Mouse (Mus musculus) megakaryocyte progenitor cell, adult 5-6 weeks (primary cell): ENCODE results near the gene Slc7a8. TPM values are rescaled to one million over a fixed set of nuclear protein-coding genes. Genes with fewer than 3 reads are reported as not detected.

Experiments used
- ATAC-seq: replicated peaks from 2 replicates; pipeline ENCODE4 v1.8.0; 2016; ENCODE audit warnings: mild to moderate bottlenecking, moderate TSS enrichment, inconsistent platforms; ENCODE audit not compliant: poor library complexity
- total RNA-seq, 2 experiments: library from RNA; stranded (forward) in 1 of 2; stranded (reverse) in 1 of 2; fragments of 157-497, 149-512 nt in 1 of 2; fragments of 200-1000 nt in 1 of 2; gene quantifications; 2 replicates each; pipeline versions ENCODE4 v1.2.3 to v1.2.4; 2015 to 2017

Gene Slc7a8
- total RNA-seq, 2 experiments from 2014 or later = 1.4 to 7.7 TPM

GRCm38 (mm10) chr14:54705844-54706243, 75.9 kb downstream of the Slc7a8 start:
- peak; percentile 82 for ATAC-seq

GRCm38 (mm10) chr14:54703207-54703606, 78.5 kb downstream of the Slc7a8 start:
- ATAC-seq = no peak

GRCm38 (mm10) chr14:54701298-54701697, 80.4 kb downstream of the Slc7a8 start:
- ATAC-seq = peak; percentile 59

GRCm38 (mm10) chr14:54699586-54699985, 82.2 kb downstream of the Slc7a8 start:
- no peak for ATAC-seq

- ATAC-seq = no peak
Measured at GRCm38 (mm10) chr14:54698733-54699132, 83.0 kb downstream of the Slc7a8 start, which contains the start of gene Gm29776. Gene Gm29776 (minus strand): TSS chr14:54698833.

GRCm38 (mm10) chr14:54696752-54697151, 85.0 kb downstream of the Slc7a8 start:
- ATAC-seq = no peak

- peak; percentile 32 for ATAC-seq
Measured at GRCm38 (mm10) chr14:54695042-54695441, 86.7 kb downstream of the Slc7a8 start.

GRCm38 (mm10) chr14:54687251-54687650, 94.5 kb downstream of the Slc7a8 start:
- no peak for ATAC-seq

GRCm38 (mm10) chr14:54686522-54687143, 95.1 kb downstream of the Slc7a8 start, which contains the start of gene Acin1:
Gene Acin1 (minus strand): TSS chr14:54686931.
- peak; percentile 81 for ATAC-seq

- ATAC-seq = peak; percentile 61
Measured at GRCm38 (mm10) chr14:54686063-54686521, 95.7 kb downstream of the Slc7a8 start, which contains the start of gene 1700123O20Rik. Gene 1700123O20Rik (plus strand): TSS chr14:54686216.

GRCm38 (mm10) chr14:54685471-54685870, 96.3 kb downstream of the Slc7a8 start:
- peak; percentile 8; the same call in 1 of the 2 replicates for ATAC-seq

- ATAC-seq = no peak
Measured at GRCm38 (mm10) chr14:54682396-54682795, 99.3 kb downstream of the Slc7a8 start.

GRCm38 (mm10) chr14:54678657-54679304, 103.0 kb downstream of the Slc7a8 start:
- ATAC-seq = no peak

- ATAC-seq = no peak
Measured at GRCm38 (mm10) chr14:54676290-54676689, 105.5 kb downstream of the Slc7a8 start.

- ATAC-seq = no peak
Measured at GRCm38 (mm10) chr14:54674317-54674716, 107.4 kb downstream of the Slc7a8 start.

Other genes with a start within 250 kb of the Slc7a8 start
- 62.1 and 62.7 TPM in 2 replicates for gene Haus4, start 227.3 kb downstream of the Slc7a8 start, total RNA-seq (2015)
- 90.7 and 94.0 TPM in 2 replicates for gene Haus4, start 227.3 kb downstream of the Slc7a8 start, total RNA-seq (2017)
- gene Ajuba, start 204.4 kb downstream of the Slc7a8 start, total RNA-seq (2015) = 1.2 and 2.1 TPM in 2 replicates
- gene Ajuba, start 204.4 kb downstream of the Slc7a8 start, total RNA-seq (2017) = 0.29 and 1.2 TPM in 2 replicates
- gene 4931414P19Rik, start 176.0 kb downstream of the Slc7a8 start, total RNA-seq (2015) = 6.9 and 14.0 TPM in 2 replicates
- 5.1 TPM in 2 replicates for gene 4931414P19Rik, start 176.0 kb downstream of the Slc7a8 start, total RNA-seq (2017)
- 189 and 217 TPM in 2 replicates for gene Psmb5, start 163.9 kb downstream of the Slc7a8 start, total RNA-seq (2015)
- 58.9 and 64.6 TPM in 2 replicates for gene Psmb5, start 163.9 kb downstream of the Slc7a8 start, total RNA-seq (2017)
- gene Psmb11, start 160.5 kb downstream of the Slc7a8 start, total RNA-seq (2015) = not detected in 2 replicates
- 0.04 TPM in 1 of 2 replicates, not detected in the other for gene Psmb11, start 160.5 kb downstream of the Slc7a8 start, total RNA-seq (2017)
- gene Gm17606, start 141.0 kb downstream of the Slc7a8 start, total RNA-seq (2015) = not detected in 2 replicates
- not detected in 2 replicates for gene Gm17606, start 141.0 kb downstream of the Slc7a8 start, total RNA-seq (2017)
- 0.39 and 0.62 TPM in 2 replicates for gene Cdh24, start 140.6 kb downstream of the Slc7a8 start, total RNA-seq (2015)
- gene Cdh24, start 140.6 kb downstream of the Slc7a8 start, total RNA-seq (2017) = 0.71 and 0.92 TPM in 2 replicates
- gene 1700123O20Rik, start 95.7 kb downstream of the Slc7a8 start, total RNA-seq (2015) = 75.7 and 80.2 TPM in 2 replicates
- 47.3 and 52.3 TPM in 2 replicates for gene 1700123O20Rik, start 95.7 kb downstream of the Slc7a8 start, total RNA-seq (2017)
- 170 and 177 TPM in 2 replicates for gene Acin1, start 95.0 kb downstream of the Slc7a8 start, total RNA-seq (2015)
- gene Acin1, start 95.0 kb downstream of the Slc7a8 start, total RNA-seq (2017) = 223 and 235 TPM in 2 replicates
- gene Gm29776, start 83.1 kb downstream of the Slc7a8 start, total RNA-seq (2015) = 0.12 TPM in 1 of 2 replicates, not detected in the other
- not detected in 2 replicates for gene Gm29776, start 83.1 kb downstream of the Slc7a8 start, total RNA-seq (2017)
- 24.2 and 33.5 TPM in 2 replicates for gene Cebpe, start 69.8 kb downstream of the Slc7a8 start, total RNA-seq (2015)
- 52.6 and 82.0 TPM in 2 replicates for gene Cebpe, start 69.8 kb downstream of the Slc7a8 start, total RNA-seq (2017)
- not detected in 2 replicates for gene Rnf212b, start 32.2 kb upstream of the Slc7a8 start, total RNA-seq (2015)
- not detected in 2 replicates for gene Rnf212b, start 32.2 kb upstream of the Slc7a8 start, total RNA-seq (2017)
- 9.6 and 20.5 TPM in 2 replicates for gene Homez, start 89.0 kb upstream of the Slc7a8 start, total RNA-seq (2015)
- 10.0 and 15.0 TPM in 2 replicates for gene Homez, start 89.0 kb upstream of the Slc7a8 start, total RNA-seq (2017)
- gene Ppp1r3e, start 95.6 kb upstream of the Slc7a8 start, total RNA-seq (2015) = 19.0 and 26.3 TPM in 2 replicates
- 2.8 and 5.0 TPM in 2 replicates for gene Ppp1r3e, start 95.6 kb upstream of the Slc7a8 start, total RNA-seq (2017)
- 3.5 and 4.0 TPM in 2 replicates for gene Bcl2l2, start 101.4 kb upstream of the Slc7a8 start, total RNA-seq (2015)
- gene Bcl2l2, start 101.4 kb upstream of the Slc7a8 start, total RNA-seq (2017) = 7.2 and 9.5 TPM in 2 replicates
- gene Gm20521, start 101.5 kb upstream of the Slc7a8 start, total RNA-seq (2015) = not detected in 2 replicates
- gene Gm20521, start 101.5 kb upstream of the Slc7a8 start, total RNA-seq (2017) = 0.30 and 1.5 TPM in 2 replicates
- 103 and 113 TPM in 2 replicates for gene Pabpn1, start 110.6 kb upstream of the Slc7a8 start, total RNA-seq (2015)
- 320 and 416 TPM in 2 replicates for gene Pabpn1, start 110.6 kb upstream of the Slc7a8 start, total RNA-seq (2017)
- gene Slc22a17, start 131.2 kb upstream of the Slc7a8 start, total RNA-seq (2015) = 1.3 and 3.0 TPM in 2 replicates
- gene Slc22a17, start 131.2 kb upstream of the Slc7a8 start, total RNA-seq (2017) = 1.3 and 1.4 TPM in 2 replicates
- gene Efs, start 144.2 kb upstream of the Slc7a8 start, total RNA-seq (2015) = not detected in 2 replicates
- not detected in 2 replicates for gene Efs, start 144.2 kb upstream of the Slc7a8 start, total RNA-seq (2017)
- gene Il25, start 150.7 kb upstream of the Slc7a8 start, total RNA-seq (2015) = not detected in 2 replicates
- gene Il25, start 150.7 kb upstream of the Slc7a8 start, total RNA-seq (2017) = not detected in 2 replicates
- gene Cmtm5, start 154.3 kb upstream of the Slc7a8 start, total RNA-seq (2015) = not detected in 2 replicates
- not detected in 2 replicates for gene Cmtm5, start 154.3 kb upstream of the Slc7a8 start, total RNA-seq (2017)
- not detected in 2 replicates for gene Myh6, start 185.0 kb upstream of the Slc7a8 start, total RNA-seq (2015)
- gene Myh6, start 185.0 kb upstream of the Slc7a8 start, total RNA-seq (2017) = not detected in 2 replicates
- not detected in 2 replicates for gene Gm17428, start 195.0 kb upstream of the Slc7a8 start, total RNA-seq (2015)
- not detected in 2 replicates for gene Gm17428, start 195.0 kb upstream of the Slc7a8 start, total RNA-seq (2017)
- gene Myh7, start 212.7 kb upstream of the Slc7a8 start, total RNA-seq (2015) = not detected in 2 replicates
- gene Myh7, start 212.7 kb upstream of the Slc7a8 start, total RNA-seq (2017) = not detected in 2 replicates
- gene Ngdn, start 233.5 kb upstream of the Slc7a8 start, total RNA-seq (2015) = 57.0 and 72.1 TPM in 2 replicates
- gene Ngdn, start 233.5 kb upstream of the Slc7a8 start, total RNA-seq (2017) = 58.4 and 63.3 TPM in 2 replicates